Mouse (Mus musculus) CD4-positive, CD25-positive, alpha-beta regulatory T cell, adult 9 weeks (primary cell): ENCODE data around the gene Eps15. TPM values are rescaled to one million over a fixed set of nuclear protein-coding genes. Genes with fewer than 3 reads are reported as not detected.

Experiments used
- polyA plus RNA-seq: library from polyadenylated mRNA; unstranded; fragments of 100-300 nt; shearing (Covaris generic); gene quantifications from one replicate; pipeline ENCODE4 v1.2.1, GENCODE M21; 2017

Eps15 gene
- polyA plus RNA-seq: 157 TPM

GRCm38 (mm10) chr4:109279689-109280458, at the start of gene Eps15:
Eps15 (plus strand) TSS chr4:109280268.

GRCm38 (mm10) chr4:109234185-109234584, 45.9 kb upstream of the Eps15 start, which contains the start of gene Calr4:
Calr4 (plus strand) TSS chr4:109234485.

GRCm38 (mm10) chr4:109406486-109407175, 126.6 kb downstream of the Eps15 start, which contains the start of gene Ttc39a:
Ttc39a (plus strand) TSS chr4:109406623.

Other genes with a start within 250 kb of the Eps15 start
- gene Osbpl9, start 78.0 kb upstream of the Eps15 start, polyA plus RNA-seq: 167 TPM
- gene Calr4, start 45.8 kb upstream of the Eps15 start, polyA plus RNA-seq: not detected
- not detected for gene Ttc39a, start 126.4 kb downstream of the Eps15 start, polyA plus RNA-seq
- 2.4 TPM for gene Rnf11, start 204.5 kb downstream of the Eps15 start, polyA plus RNA-seq